Mouse (Mus musculus): ENCODE results near the gene Supt3.

Supt3 gene

DNA sequence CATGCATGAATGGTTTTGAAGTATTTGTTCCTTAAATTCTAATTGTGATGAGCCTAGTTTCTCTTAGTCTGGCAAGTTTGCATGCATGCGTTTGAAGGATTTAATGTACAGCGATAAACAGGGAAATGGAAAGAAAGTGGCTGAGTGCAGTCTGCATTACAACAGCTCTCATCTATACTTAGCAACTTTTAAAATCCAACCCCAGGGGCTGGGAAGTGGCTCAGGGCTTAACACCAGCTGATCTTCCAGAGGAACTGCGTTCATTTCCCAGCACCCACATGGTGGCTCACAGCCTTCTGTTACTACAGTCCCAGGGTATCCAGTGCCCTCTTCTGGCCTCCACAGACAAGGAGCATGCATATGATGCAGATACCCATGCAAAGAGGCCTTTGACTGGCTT lies 346.9 kb downstream of the Supt3 start:
- no peak for DNase-seq (ENCODE audit: low spot score in 2 of 2)

DNA sequence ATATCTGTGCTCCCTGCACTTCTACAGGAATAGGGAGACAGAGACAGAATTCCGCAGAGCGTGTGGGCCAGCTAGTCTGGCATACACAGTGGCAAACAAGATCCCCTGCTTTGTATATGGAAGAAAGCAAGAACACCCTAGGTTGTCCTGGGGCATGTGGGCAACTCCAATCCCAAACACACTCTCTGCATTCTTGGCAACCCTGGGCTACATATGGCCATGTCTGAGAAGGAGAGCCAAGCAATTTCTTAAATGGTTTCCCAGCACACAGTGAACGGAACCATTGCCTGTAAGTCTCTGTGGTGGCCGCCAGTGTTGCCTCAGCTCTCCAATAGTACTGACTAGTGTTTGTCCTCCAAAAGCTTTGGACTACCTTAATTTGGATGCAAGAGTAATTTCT lies 351.7 kb downstream of the Supt3 start:
- DNase-seq (ENCODE audit: low spot score in 2 of 2), result no peak

DNA sequence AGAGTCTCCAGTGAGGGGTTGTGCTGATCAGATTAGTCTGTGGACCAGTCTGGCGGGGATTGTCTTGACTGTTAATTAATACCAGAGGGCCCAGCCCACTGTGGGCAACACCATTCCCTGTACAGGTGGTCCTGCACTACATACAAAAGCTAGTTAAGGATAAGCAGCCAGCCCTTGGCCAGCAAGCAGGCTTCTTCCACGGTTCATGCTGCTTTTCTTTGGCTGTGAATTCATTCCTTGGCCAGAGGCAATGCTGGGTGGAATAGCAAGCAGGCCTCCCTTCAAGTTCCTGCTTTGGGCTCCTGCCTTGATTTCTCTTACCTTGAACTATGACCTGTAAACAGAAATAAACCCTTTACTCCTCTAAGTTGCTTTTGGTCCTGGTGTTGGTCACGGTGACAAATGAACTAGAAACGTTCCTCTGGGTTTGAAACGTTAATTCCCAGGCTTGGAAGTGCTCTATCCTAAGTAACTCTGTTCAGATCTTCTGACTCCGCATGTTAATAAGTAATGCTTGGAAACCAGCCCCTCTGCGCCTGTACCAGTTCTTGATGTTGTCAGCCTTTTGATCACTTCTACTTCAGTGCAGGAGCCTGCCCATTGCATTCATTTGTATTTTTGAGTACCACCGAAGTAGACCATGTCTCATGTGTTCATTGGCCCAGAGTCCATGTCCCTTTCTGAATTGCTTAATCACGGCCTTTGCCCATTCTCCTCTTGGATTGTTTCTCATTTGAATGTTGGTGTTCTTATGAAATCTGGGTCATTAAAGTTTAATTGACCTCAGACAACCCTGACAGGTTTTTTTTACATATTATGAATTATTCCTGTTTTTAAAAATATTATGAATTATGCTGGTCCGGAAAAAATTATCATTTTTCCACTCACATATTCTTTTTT lies 356.8 kb downstream of the Supt3 start:
- no peak for DNase-seq (ENCODE audit: low spot score in 2 of 2)

DNA sequence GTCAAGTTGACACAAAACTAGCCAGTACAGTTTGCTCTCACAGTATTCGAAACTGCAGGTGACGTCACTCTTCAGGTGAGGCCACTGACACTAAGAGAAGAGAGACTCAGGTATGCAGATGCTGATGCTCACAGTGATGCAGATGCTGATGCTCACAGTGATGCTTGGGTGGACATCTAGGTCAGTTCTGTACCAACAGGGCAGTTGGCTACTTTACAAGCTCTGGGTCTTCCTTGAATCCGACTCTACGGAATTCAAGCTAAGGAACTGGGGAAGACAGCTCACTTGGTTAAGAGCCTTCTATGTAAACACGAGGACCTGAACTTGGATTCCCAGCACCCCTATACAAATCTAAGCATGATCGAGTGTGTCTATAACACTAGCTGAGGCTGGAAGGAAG lies 359.5 kb downstream of the Supt3 start:
- DNase-seq (ENCODE audit: low spot score in 2 of 2), result no peak

DNA sequence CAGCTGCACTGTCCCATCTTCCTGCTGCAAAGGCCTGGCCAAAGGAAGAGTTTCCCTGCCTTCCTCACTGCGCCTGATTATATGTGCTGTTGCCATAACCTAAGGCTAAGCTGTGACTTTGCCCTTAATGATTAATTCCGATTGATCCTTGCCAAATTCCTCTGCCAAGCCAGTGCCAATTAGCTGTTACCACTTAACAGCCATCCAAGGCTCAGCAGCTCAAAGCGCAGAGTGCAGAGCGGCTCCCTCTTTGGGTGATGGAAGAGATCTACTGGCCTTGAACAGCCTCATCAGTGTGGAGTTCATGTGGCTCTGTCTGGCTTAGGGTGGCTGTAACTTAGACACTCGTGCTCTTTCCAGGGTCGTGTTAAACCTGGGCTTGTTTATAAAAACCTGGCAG lies 366.1 kb downstream of the Supt3 start:
- DNase-seq (ENCODE audit: low spot score in 2 of 2), result no peak

DNA sequence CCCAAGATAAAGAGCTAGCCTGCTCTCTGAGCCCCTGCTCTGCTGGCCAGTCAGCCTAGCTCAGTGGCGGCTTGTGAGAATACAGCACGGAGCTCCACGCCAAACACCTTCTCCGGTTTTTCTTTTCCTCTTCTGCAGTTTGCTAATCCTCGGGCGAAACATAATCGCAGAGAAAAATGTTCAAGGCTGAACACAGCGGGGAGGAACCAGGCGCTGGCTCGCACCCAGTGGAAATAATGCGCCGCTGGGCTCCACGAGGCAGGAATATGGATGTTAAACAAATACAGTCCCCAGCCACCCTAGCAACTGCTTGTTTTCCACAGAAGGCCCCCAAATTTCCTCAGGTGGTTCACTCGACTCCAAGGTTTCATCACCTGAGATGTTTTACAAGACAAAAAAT lies 367.7 kb downstream of the Supt3 start:
- DNase-seq (ENCODE audit: low spot score in 2 of 2), result no peak

DNA sequence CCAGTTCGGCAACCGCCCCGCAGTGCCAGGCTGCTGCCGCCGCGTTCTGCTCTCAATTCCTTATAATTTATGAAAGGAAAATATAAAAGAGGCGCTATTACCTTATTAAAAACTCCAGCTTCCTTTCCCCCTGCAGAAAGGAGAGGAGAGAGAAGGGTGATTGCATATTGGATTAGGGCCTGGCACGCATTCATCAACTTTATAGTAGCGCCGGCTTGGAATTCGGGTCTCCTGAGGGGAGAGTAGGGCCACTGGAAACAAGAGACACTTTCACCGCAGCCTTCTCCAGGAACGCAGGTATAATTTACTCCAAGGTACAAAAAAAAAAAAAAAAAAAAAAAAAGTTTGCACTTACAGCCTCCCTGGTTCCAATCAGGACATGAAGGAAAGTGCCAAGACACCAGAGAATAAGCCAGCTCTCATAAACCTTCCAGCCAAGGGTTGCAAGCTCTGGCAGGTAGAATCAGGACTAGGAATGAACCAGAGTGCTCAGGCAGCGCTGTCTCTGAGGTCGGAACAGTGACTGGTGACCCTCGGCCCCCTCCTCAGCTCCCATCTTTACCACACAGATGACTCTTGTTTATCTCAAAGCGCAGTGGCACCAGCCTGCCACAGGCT lies 374.5 kb downstream of the Supt3 start:
- DNase-seq (ENCODE audit: low spot score in 2 of 2), result no peak

DNA sequence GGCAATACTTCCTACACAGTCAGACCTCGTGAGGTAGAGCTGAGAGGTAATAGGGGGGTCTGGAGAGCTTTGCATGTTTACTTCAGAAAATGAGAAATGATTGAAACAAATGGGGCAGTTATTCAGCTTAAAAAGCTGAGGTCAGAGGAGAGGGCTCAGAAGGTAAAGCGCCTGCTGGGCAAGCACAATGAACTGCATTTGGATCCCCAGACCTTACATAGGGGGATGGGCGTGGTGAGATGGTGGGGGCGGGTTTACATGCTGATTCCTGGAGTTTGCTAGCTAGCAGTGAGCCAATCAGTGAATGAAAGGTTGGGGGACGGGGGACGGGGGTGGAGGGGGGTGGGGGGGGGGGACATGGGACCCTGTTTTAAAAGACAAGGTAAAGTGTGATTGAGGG lies 376.8 kb downstream of the Supt3 start:
- DNase-seq (ENCODE audit: low spot score in 2 of 2), result no peak

DNA sequence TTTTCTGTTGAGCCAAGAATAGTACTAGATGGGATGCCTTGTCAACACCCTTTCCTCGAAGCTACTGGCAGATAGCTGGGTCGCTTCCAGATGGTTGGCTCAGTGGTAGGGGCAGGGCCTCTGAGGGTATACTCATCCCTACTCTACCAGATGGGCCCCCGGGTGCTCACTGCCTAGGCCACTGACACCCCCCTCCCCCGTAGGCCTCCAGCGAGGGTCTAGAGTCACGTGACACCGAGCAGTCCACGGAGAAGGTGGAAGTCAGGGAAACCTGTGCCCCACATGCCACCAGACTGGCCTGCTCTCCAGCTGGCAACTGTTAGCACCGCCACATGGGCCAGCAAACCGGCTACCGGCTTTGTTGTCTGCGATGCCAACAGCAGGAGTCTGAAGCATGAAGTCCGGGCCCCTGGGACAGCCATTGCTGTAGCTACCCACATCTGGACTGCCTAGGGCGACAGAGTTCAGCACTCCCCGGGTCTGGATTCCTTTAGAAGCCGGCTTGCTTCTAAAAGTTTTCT lies 381.3 kb downstream of the Supt3 start:
- no peak for DNase-seq (ENCODE audit: low spot score in 2 of 2)

DNA sequence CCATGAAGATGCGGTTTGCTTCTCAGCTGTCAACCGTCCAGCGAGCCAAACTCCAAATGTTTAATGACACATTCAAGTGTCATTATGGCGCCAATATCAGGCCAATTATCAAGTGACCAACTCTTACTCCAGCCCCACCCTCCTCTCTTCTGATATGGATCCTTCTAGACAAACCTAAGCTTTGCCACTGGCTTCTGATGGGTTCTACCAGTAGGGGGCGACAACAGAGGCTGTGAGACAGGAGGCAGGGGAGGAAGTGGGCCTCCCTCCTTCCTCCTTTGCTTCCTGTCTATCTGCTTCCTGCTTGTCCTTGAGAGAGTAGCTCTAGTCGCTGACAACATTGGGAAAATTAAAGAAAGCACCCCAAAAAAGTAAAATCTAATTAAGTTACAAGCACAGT lies 383.7 kb downstream of the Supt3 start:
- no peak for DNase-seq (ENCODE audit: low spot score in 2 of 2)

DNA sequence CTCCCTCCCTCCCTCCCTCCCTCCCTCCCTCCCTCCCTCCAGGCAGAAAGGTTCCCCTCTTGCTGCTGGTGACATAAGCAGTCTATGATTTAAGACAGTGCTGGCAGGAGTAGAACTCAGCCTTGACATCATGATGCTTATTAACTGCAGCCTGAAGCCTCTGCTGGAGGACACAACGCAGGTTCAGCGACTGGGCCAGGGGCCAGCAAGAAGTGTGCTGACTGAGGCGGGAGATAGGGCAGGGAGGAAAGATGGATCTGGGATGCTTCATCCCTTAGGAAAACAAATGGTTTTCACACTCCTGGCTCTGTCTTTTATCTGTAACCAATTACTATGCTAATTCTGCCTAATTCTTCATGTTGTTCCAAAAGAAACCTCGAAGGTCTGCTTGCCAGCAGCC lies 388.8 kb downstream of the Supt3 start:
- DNase-seq (ENCODE audit: low spot score in 2 of 2), result no peak
